Mouse (Mus musculus) MEL (cell line): ENCODE measurements around the gene Olfr651.

ENCODE experiments used
- CTCF ChIP-seq, 3 experiments: IDR thresholded peaks in 2 of 3; conservative IDR thresholded peaks in 1 of 3; 2 replicates each; pipeline ENCODE4 v1.5.1; 2011 to 2012; ENCODE audit warnings: low read length in 3 of 3, low read depth in 2 of 3, mild to moderate bottlenecking in 2 of 3, improper control_type of control experiment in 1 of 3, inconsistent platforms in 1 of 3, mixed read lengths in 1 of 3, moderate library complexity in 1 of 3; ENCODE audit not compliant: control insufficient read depth in 1 of 3, insufficient read depth in 1 of 3, poor library complexity in 1 of 3, severe bottlenecking in 1 of 3
- EP300 ChIP-seq, 2 experiments: IDR thresholded peaks; 2 replicates each; pipeline ENCODE4 v1.6.1; 2011; ENCODE audit warnings: improper control_type of control experiment in 2 of 2, low read length in 2 of 2, low read depth in 1 of 2, mild to moderate bottlenecking in 1 of 2
- HCFC1 ChIP-seq: IDR thresholded peaks from 2 replicates; pipeline ENCODE4 v1.6.1; 2012; ENCODE audit warnings: low read depth, mild to moderate bottlenecking, inconsistent platforms, low read length, improper control_type of control experiment, moderate library complexity
- JUND ChIP-seq: IDR thresholded peaks from 2 replicates; pipeline ENCODE4 v1.6.1; 2011; ENCODE audit warnings: low read depth, mild to moderate bottlenecking, improper control_type of control experiment, low read length
- NELFE ChIP-seq: IDR thresholded peaks from 2 replicates; pipeline ENCODE4 v1.6.1; 2011; ENCODE audit warnings: low read depth, low read length, improper control_type of control experiment
- POLR2A ChIP-seq, 2 experiments: IDR thresholded peaks; 2 replicates each; pipeline ENCODE4 v1.6.1; 2011 to 2012; ENCODE audit warnings: low read length in 2 of 2, mild to moderate bottlenecking in 2 of 2, control low read depth in 1 of 2, improper control_type of control experiment in 1 of 2, low read depth in 1 of 2, moderate library complexity in 1 of 2; ENCODE audit not compliant: control insufficient read depth in 1 of 2, insufficient read depth in 1 of 2, poor library complexity in 1 of 2
- RAD21 ChIP-seq: IDR thresholded peaks from 2 replicates; pipeline ENCODE4 v1.6.1; 2011; ENCODE audit warnings: mild to moderate bottlenecking, low read depth, low read length, improper control_type of control experiment
- SIN3A ChIP-seq: IDR thresholded peaks from 2 replicates; pipeline ENCODE4 v1.6.1; 2012; ENCODE audit warnings: low read length, improper control_type of control experiment, inconsistent platforms
- TBP ChIP-seq: IDR thresholded peaks from 2 replicates; pipeline ENCODE4 v1.8.0; 2011; ENCODE audit warnings: low read depth, low read length, improper control_type of control experiment
- TCF12 ChIP-seq: IDR thresholded peaks from 2 replicates; pipeline ENCODE4 v1.6.1; 2014; ENCODE audit warnings: low read depth, mild to moderate bottlenecking, inconsistent platforms, low read length, improper control_type of control experiment, moderate library complexity
- UBTF ChIP-seq: IDR thresholded peaks from 2 replicates; pipeline ENCODE4 v1.6.1; 2012; ENCODE audit warnings: low read depth, mild to moderate bottlenecking, inconsistent platforms, low read length, improper control_type of control experiment, moderate library complexity, borderline replicate concordance; ENCODE audit not compliant: insufficient read depth
- USF2 ChIP-seq, 2 experiments: IDR thresholded peaks; 2 replicates each; pipeline ENCODE4 v1.6.1; 2011 to 2012; ENCODE audit warnings: improper control_type of control experiment in 2 of 2, low read length in 2 of 2, borderline replicate concordance in 1 of 2, inconsistent platforms in 1 of 2, low read depth in 1 of 2, mild to moderate bottlenecking in 1 of 2; ENCODE audit not compliant: insufficient read depth in 1 of 2
- ZC3H11A ChIP-seq: IDR thresholded peaks from 2 replicates; pipeline ENCODE4 v1.6.1; 2012; ENCODE audit warnings: low read depth, mild to moderate bottlenecking, inconsistent platforms, low read length, improper control_type of control experiment

GRCm38 (mm10) chr7:104552700-104553099 is 2.8 kb downstream of the Olfr651 start:
- no peak for TF ChIP-seq CTCF (IDR thresholded peaks at IDR 0.05 in 2 of 3, conservative IDR thresholded peaks at IDR 0.05 in 1 of 3; ENCODE audit: control insufficient read depth in 1 of 3, insufficient read depth in 1 of 3, low read depth in 2 of 3, low read length in 3 of 3, poor library complexity in 1 of 3, severe bottlenecking in 1 of 3)
- TF ChIP-seq POLR2A (IDR thresholded peaks at IDR 0.05; ENCODE audit: control insufficient read depth in 1 of 2, insufficient read depth in 1 of 2, low read depth in 1 of 2, low read length in 2 of 2, poor library complexity in 1 of 2): no peak
- no peak for TF ChIP-seq HCFC1
- no peak for TF ChIP-seq TBP
- TF ChIP-seq USF2 (IDR thresholded peaks at IDR 0.05; ENCODE audit: borderline replicate concordance in 1 of 2, insufficient read depth in 1 of 2, low read depth in 1 of 2, low read length in 2 of 2): no peak
- TF ChIP-seq RAD21: no peak
- TF ChIP-seq EP300 (IDR thresholded peaks at IDR 0.05; ENCODE audit: low read depth in 1 of 2, low read length in 2 of 2): no peak
- no peak for TF ChIP-seq UBTF
- no peak for TF ChIP-seq TCF12
- TF ChIP-seq SIN3A: no peak
- no peak for TF ChIP-seq ZC3H11A
- no peak for TF ChIP-seq JUND
- no peak for TF ChIP-seq NELFE
